Mouse (Mus musculus) right cerebral cortex, postnatal 36 days (tissue): Measurements from ENCODE around the gene Cby1.

ENCODE experiments used
- DNase-seq, 2 experiments: peaks; one replicate each; pipeline ENCODE4 v3.0.0; 2022; ENCODE audit warnings: low spot score in 2 of 2, mixed read lengths in 1 of 2

Gene Cby1

DNA sequence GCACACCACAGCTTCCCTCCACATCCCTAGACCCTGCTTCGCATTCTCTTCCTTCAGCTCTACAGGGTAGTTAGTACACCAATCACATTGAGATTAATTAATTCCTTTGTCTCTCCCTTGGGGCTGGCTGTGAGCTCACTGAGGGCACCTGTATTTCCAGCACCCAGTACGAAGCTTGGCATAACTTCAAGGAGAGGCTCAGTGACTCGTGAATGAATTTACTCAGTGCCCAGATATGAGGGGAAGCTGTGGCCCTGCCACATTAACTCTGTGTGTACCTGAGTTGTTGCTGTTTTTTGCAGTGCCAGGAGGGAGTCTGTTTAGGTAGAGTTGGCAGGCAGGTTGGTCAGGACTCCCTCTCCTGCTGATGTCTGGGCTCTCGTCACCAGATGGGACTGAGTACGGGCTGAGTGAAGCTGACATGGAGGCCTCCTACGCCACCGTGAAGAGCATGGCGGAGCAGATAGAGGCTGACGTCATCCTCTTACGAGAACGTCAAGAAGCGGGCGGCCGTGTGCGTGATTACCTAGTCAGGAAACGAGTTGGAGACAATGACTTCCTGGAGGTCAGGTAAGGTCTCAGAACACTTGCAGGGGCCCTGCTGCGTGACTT, 47.7 kb downstream of the Cby1 start:
- no peak for DNase-seq

- DNase-seq, result no peak
These were observed 49.3 kb downstream of the Cby1 start for GRCm38 (mm10) chr15:79708229-79708822.

GRCm38 (mm10) chr15:79715646-79716045, 56.6 kb downstream of the Cby1 start:
- no peak for DNase-seq

- DNase-seq, result no peak
These were observed 57.7 kb downstream of the Cby1 start for GRCm38 (mm10) chr15:79716710-79717109.
